8 mouse cellular contexts compared by ENCODE assay signal in genomic region chr11:115812533-115813420, GRCm38 (mm10). TPM values are rescaled to one million over a fixed set of nuclear protein-coding genes. Genes with fewer than 3 reads are reported as not detected.
DNase-seq lines count a peak whose midpoint lies in the region; ATAC-seq and TF ChIP-seq lines count a peak whose summit lies in the region.

No protein-coding gene starts in this region.

- DNase-seq in heart, adult 9 months (ENCODE audit: low spot score in 2 of 2) = peak; percentile 47 to 56
- DNase-seq in heart, adult 8-10 months (ENCODE audit: low spot score) = no peak
- DNase-seq in adrenal gland, adult (ENCODE audit: inconsistent age in 2 of 2, low spot score in 1 of 2) = peak; percentile 75 to 90
- DNase-seq in layer of hippocampus, adult 11-12 months (ENCODE audit: low spot score) = no peak
- DNase-seq in left cerebral cortex, postnatal 10 days (ENCODE audit: extremely low spot score in 1 of 2, low spot score in 2 of 2) = no peak

- peaks cover 71% of the 10 kb centered on the region for H3K4me1 ChIP-seq in forebrain, embryonic 12.5 days
- peaks cover 24% of the 10 kb centered on the region for H3K4me1 ChIP-seq in intestine, postnatal 0 days (replicated peaks; ENCODE audit: control insufficient read depth, insufficient read depth, low read length)

- peaks cover 27% of the 10 kb centered on the region for H3K36me3 ChIP-seq in forebrain, embryonic 12.5 days (replicated peaks)
- peaks cover 23% of the 10 kb centered on the region; the same call in 1 of the 2 replicates for H3K36me3 ChIP-seq in intestine, postnatal 0 days (ENCODE audit: control insufficient read depth, insufficient read depth)
- no peaks in the 10 kb centered on the region for H3K36me3 ChIP-seq in macrophage (ENCODE audit: inconsistent target)

- peak overlapping the region; percentile 95 for H3K4me3 ChIP-seq in forebrain, embryonic 12.5 days (replicated peaks)
- peak overlapping the region; percentile 83 for H3K4me3 ChIP-seq in intestine, postnatal 0 days (ENCODE audit: low read depth, low read length)
- H3K4me3 ChIP-seq in macrophage (ENCODE audit: inconsistent target) = peak overlapping the region; percentile 48

- no peaks in the 10 kb centered on the region for H3K9me3 ChIP-seq in forebrain, embryonic 12.5 days
- no peaks in the 10 kb centered on the region for H3K9me3 ChIP-seq in intestine, postnatal 0 days (ENCODE audit: control insufficient read depth)

- peak overlapping the region; percentile 85 for H3K4me2 ChIP-seq in forebrain, embryonic 12.5 days
- peak overlapping the region; percentile 99 for H3K4me2 ChIP-seq in intestine, postnatal 0 days (replicated peaks; ENCODE audit: low read depth)

- H3K9ac ChIP-seq in forebrain, embryonic 12.5 days = peak overlapping the region; percentile 90
- peak overlapping the region; percentile 81 for H3K9ac ChIP-seq in intestine, postnatal 0 days (ENCODE audit: low read depth, low read length)

- 4% methylated on average over 27 of the region's 28 CpGs for WGBS in forebrain, embryonic 12.5 days
- 5% methylated on average over 28 of the region's 28 CpGs for WGBS in intestine, postnatal 0 days
- WGBS in macrophage (ENCODE audit: missing documents) = 17% methylated on average over 28 of the region's 28 CpGs

- no peaks in the 10 kb centered on the region for H3K27me3 ChIP-seq in forebrain, embryonic 12.5 days
- no peaks in the 10 kb centered on the region for H3K27me3 ChIP-seq in intestine, postnatal 0 days (replicated peaks; ENCODE audit: control insufficient read depth, insufficient read depth, low read length)

- no peaks in the 10 kb centered on the region; the same call in 1 of the 2 replicates for H3K79me2 ChIP-seq in macrophage (ENCODE audit: inconsistent target)

- H3K27ac ChIP-seq in forebrain, embryonic 12.5 days = peak overlapping the region; percentile 73
- peak overlapping the region; percentile 73 for H3K27ac ChIP-seq in intestine, postnatal 0 days (ENCODE audit: low read depth, low read length)
- H3K27ac ChIP-seq in macrophage = no peak overlapping the region

- intact Hi-C loops in left cerebral cortex, postnatal 10 days (cut with DNase I) = loop anchor here (5.0 kb wide), 3 partner anchors 35 to 320 kb away; partner anchors contain the start of gene Nt5c

- TF ChIP-seq CTCF in intestine, postnatal 0 days (IDR thresholded peaks at IDR 0.05; ENCODE audit: low read depth) = no peak

- peak; percentile 18 for ATAC-seq in forebrain, embryonic 12.5 days (ENCODE audit: low FRiP score)
- ATAC-seq in intestine, postnatal 0 days = no peak

RNA-seq across cellular contexts. Expression of gene Caskin2, which starts 0.7 kb away (rescaled TPM):
- 10 to 100 TPM; 40.3 to 48.2 (median 44.7) TPM for total RNA-seq in heart, adult 8-10 months (2022)
- 15.5 and 19.5 TPM in 2 replicates for polyA plus RNA-seq in forebrain, embryonic 12.5 days (2016; fragmentation: Nextera tagmentation; extraction: Ambion mirVana)
- 7.4 and 7.6 TPM in 2 replicates for polyA plus RNA-seq in intestine, postnatal 0 days (2015; fragmentation: Nextera tagmentation; extraction: Ambion mirVana)
- 1 to 10 TPM in 25 of 26 experiments, under 1 TPM in 1; 0.62 to 9.8 (median 3.5) TPM for total RNA-seq in macrophage (2018; cell fraction: chromatin; rRNA removed)
- total RNA-seq in macrophage (2018; cell fraction: cytosol; rRNA removed) = 1 to 10 TPM in 17 of 26 experiments, under 1 TPM in 9; 0.48 to 2.7 (median 1.1) TPM
- total RNA-seq in macrophage (2018; cell fraction: nucleus; rRNA removed) = 1 to 10 TPM in 24 of 26 experiments, under 1 TPM in 2; 0.72 to 7.7 (median 1.8) TPM
- polyA plus RNA-seq in macrophage (2018) = 0.86 to 3.1 TPM (median 1.8 TPM) in 3 replicates
- total RNA-seq in left cerebral cortex, postnatal 10 days (2021) = 10 to 100 TPM; 15.7 to 17.7 TPM

RNA-seq across cellular contexts. Expression of gene Tsen54, which starts 1.7 kb away (rescaled TPM):
- total RNA-seq in heart, adult 8-10 months (2022) = 1 to 10 TPM; 6.9 to 8.8 (median 7.5) TPM
- 27.1 and 28.4 TPM in 2 replicates for polyA plus RNA-seq in forebrain, embryonic 12.5 days (2016; fragmentation: Nextera tagmentation; extraction: Ambion mirVana)
- polyA plus RNA-seq in intestine, postnatal 0 days (2015; fragmentation: Nextera tagmentation; extraction: Ambion mirVana) = 16.7 and 17.0 TPM in 2 replicates
- 10 to 100 TPM in 17 of 26 experiments, 1 to 10 TPM in 9; 3.7 to 33.3 (median 13.9) TPM for total RNA-seq in macrophage (2018; cell fraction: chromatin; rRNA removed)
- 1 to 10 TPM; 3.1 to 8.1 (median 5.7) TPM for total RNA-seq in macrophage (2018; cell fraction: cytosol; rRNA removed)
- total RNA-seq in macrophage (2018; cell fraction: nucleus; rRNA removed) = 10 to 100 TPM in 8 of 26 experiments, 1 to 10 TPM in 18; 3.3 to 21.0 (median 7.9) TPM
- 4.8 to 12.1 TPM (median 7.2 TPM) in 3 replicates for polyA plus RNA-seq in macrophage (2018)
- total RNA-seq in left cerebral cortex, postnatal 10 days (2021) = 10 to 100 TPM; 13.9 to 14.2 TPM

RNA-seq across cellular contexts. Expression of gene Llgl2, which starts 11.1 kb away (rescaled TPM):
- 10 to 100 TPM; 15.7 to 31.8 (median 20.3) TPM for total RNA-seq in heart, adult 8-10 months (2022)
- polyA plus RNA-seq in forebrain, embryonic 12.5 days (2016; fragmentation: Nextera tagmentation; extraction: Ambion mirVana) = 2.4 and 2.7 TPM in 2 replicates
- polyA plus RNA-seq in intestine, postnatal 0 days (2015; fragmentation: Nextera tagmentation; extraction: Ambion mirVana) = 60.5 and 61.8 TPM in 2 replicates
- 100 to 1,000 TPM in 1 of 26 experiments, 10 to 100 TPM in 8, 1 to 10 TPM in 17; 3.1 to 101 (median 7.8) TPM for total RNA-seq in macrophage (2018; cell fraction: chromatin; rRNA removed)
- total RNA-seq in macrophage (2018; cell fraction: cytosol; rRNA removed) = 10 to 100 TPM in 1 of 26 experiments, 1 to 10 TPM in 25; 1.0 to 10.7 (median 2.2) TPM
- 10 to 100 TPM in 7 of 26 experiments, 1 to 10 TPM in 19; 1.7 to 41.1 (median 5.8) TPM for total RNA-seq in macrophage (2018; cell fraction: nucleus; rRNA removed)
- polyA plus RNA-seq in macrophage (2018) = 0.80 to 3.9 TPM (median 2.6 TPM) in 3 replicates
- 1 to 10 TPM in 1 of 2 experiments, under 1 TPM in 1; 0.63 to 1.6 TPM for total RNA-seq in left cerebral cortex, postnatal 10 days (2021)

RNA-seq across cellular contexts. Expression of gene Myo15b, which starts 45.4 kb away (rescaled TPM):
- total RNA-seq in heart, adult 8-10 months (2022) = under 1 TPM in 1 of 4 experiments, not detected in 3; 0.06 TPM
- 0.17 and 0.31 TPM in 2 replicates for polyA plus RNA-seq in forebrain, embryonic 12.5 days (2016; fragmentation: Nextera tagmentation; extraction: Ambion mirVana)
- 332 and 377 TPM in 2 replicates for polyA plus RNA-seq in intestine, postnatal 0 days (2015; fragmentation: Nextera tagmentation; extraction: Ambion mirVana)
- 1 to 10 TPM in 4 of 26 experiments, under 1 TPM in 8, not detected in 14; 0.06 to 2.2 (median 0.49) TPM for total RNA-seq in macrophage (2018; cell fraction: chromatin; rRNA removed)
- total RNA-seq in macrophage (2018; cell fraction: cytosol; rRNA removed) = under 1 TPM in 14 of 26 experiments, not detected in 12; 0.04 to 0.33 (median 0.12) TPM
- total RNA-seq in macrophage (2018; cell fraction: nucleus; rRNA removed) = 1 to 10 TPM in 1 of 26 experiments, under 1 TPM in 3, not detected in 22; 0.39 to 1.4 (median 0.63) TPM
- 0.13 TPM in 1 of 3 replicates, not detected in the others for polyA plus RNA-seq in macrophage (2018)
- total RNA-seq in left cerebral cortex, postnatal 10 days (2021) = under 1 TPM; 0.17 to 0.93 TPM

RNA-seq across cellular contexts. Expression of gene Tmem94, which starts 47.5 kb away (rescaled TPM):
- total RNA-seq in heart, adult 8-10 months (2022) = 100 to 1,000 TPM in 2 of 4 experiments, 10 to 100 TPM in 2; 96.2 to 103 (median 100) TPM
- polyA plus RNA-seq in forebrain, embryonic 12.5 days (2016; fragmentation: Nextera tagmentation; extraction: Ambion mirVana) = 39.0 and 45.2 TPM in 2 replicates
- polyA plus RNA-seq in intestine, postnatal 0 days (2015; fragmentation: Nextera tagmentation; extraction: Ambion mirVana) = 8.2 and 8.6 TPM in 2 replicates
- 10 to 100 TPM in 22 of 26 experiments, 1 to 10 TPM in 4; 5.9 to 55.5 (median 26.5) TPM for total RNA-seq in macrophage (2018; cell fraction: chromatin; rRNA removed)
- 10 to 100 TPM; 17.6 to 35.8 (median 23.4) TPM for total RNA-seq in macrophage (2018; cell fraction: cytosol; rRNA removed)
- 10 to 100 TPM in 24 of 26 experiments, 1 to 10 TPM in 2; 7.9 to 36.8 (median 24.3) TPM for total RNA-seq in macrophage (2018; cell fraction: nucleus; rRNA removed)
- 13.8 to 22.4 TPM (median 14.1 TPM) in 3 replicates for polyA plus RNA-seq in macrophage (2018)
- 10 to 100 TPM; 37.7 to 40.0 TPM for total RNA-seq in left cerebral cortex, postnatal 10 days (2021)

Comparison
In these comparisons a context has a peak if more than half of its experiments do, and no peak if none do; other contexts are left out.
1. DNase-seq: peak in heart, adult 9 months (2 of 2) and adrenal gland, adult (2 of 2); none in heart, adult 8-10 months (single experiment), layer of hippocampus, adult 11-12 months (single experiment) and left cerebral cortex, postnatal 10 days (0 of 2).
2. RNA of gene Llgl2, which starts 11.1 kb away (polyA plus RNA-seq): 60.5 to 61.8 TPM in intestine, postnatal 0 days; 2.4 to 2.7 TPM in forebrain, embryonic 12.5 days and 0.80 to 3.9 TPM in macrophage; every median in the first group is over 10 times any median in the second.
3. Peak in every context shown above with its lines, with median percentiles within 50 percentile points of each other: H3K4me3 ChIP-seq.